In genomic region chr7:101752346-101752745, GRCm38 (mm10) we compare ENCODE assay signal across 15 mouse cellular contexts.
"Had no signal": no experiment of that assay in that cellular context is flagged by ENCODE, and none has a peak within 500 bp of the region (broad histone marks: within the 10 kb centered on the region; RNA-seq: fewer than 3 reads in every experiment).

No protein-coding gene starts in this region.

- H3K27me3 ChIP-seq: lung, embryonic 15.5 days; megakaryocyte, embryonic 14.5 days; midbrain, embryonic 13.5 days; neural tube, embryonic 12.5 days had no signal

- ATAC-seq: liver, postnatal 0 days; lung, postnatal 0 days; midbrain, embryonic 13.5 days; midbrain, embryonic 16.5 days had no signal

- DNase-seq: liver, postnatal 0 days; lung, adult 2 months; lung, postnatal 14 days; lung, postnatal 36 days; right cerebral cortex, postnatal 14 days; spleen, adult 18-20 months; thymus, adult 18-20 months; thymus, postnatal 14 days; thymus, postnatal 36 days had no signal
